Mouse (Mus musculus) retina, embryonic 14.5 days (tissue): Measurements from ENCODE around the gene Azgp1.
"Not testable (repeated sequence)": the region's sequence is repeated elsewhere in the genome, so short reads cannot be mapped to it uniquely, and the experiment has no call there.

Experiments
- DNase-seq: peaks from one replicate; pipeline ENCODE4 v3.0.0-alpha.2; 2015; ENCODE audit warnings: low spot score

The Azgp1 gene

GRCm38 (mm10) chr5:137981300-137981699, at the start of gene Azgp1:
Gene Azgp1, plus strand, starts transcription at chr5:137981520.
- DNase-seq, result no peak

- DNase-seq, result not testable (repeated sequence)
Measured at GRCm38 (mm10) chr5:137933934-137934333, 47.4 kb upstream of the Azgp1 start.

- no peak for DNase-seq
Measured at GRCm38 (mm10) chr5:137936486-137936885, 44.8 kb upstream of the Azgp1 start.

GRCm38 (mm10) chr5:137937238-137937637, 44.1 kb upstream of the Azgp1 start:
- no peak for DNase-seq

GRCm38 (mm10) chr5:137940948-137941347, 40.4 kb upstream of the Azgp1 start:
- no peak for DNase-seq

GRCm38 (mm10) chr5:137943133-137943532, 38.2 kb upstream of the Azgp1 start:
- no peak for DNase-seq

- DNase-seq, result no peak
Measured at GRCm38 (mm10) chr5:137947303-137947702, 34.0 kb upstream of the Azgp1 start.

- DNase-seq, result peak; percentile 8
Measured at GRCm38 (mm10) chr5:137951218-137951617, 30.1 kb upstream of the Azgp1 start.

- no peak for DNase-seq
Measured at GRCm38 (mm10) chr5:137956404-137956803, 24.9 kb upstream of the Azgp1 start.

GRCm38 (mm10) chr5:137962945-137963344, 18.4 kb upstream of the Azgp1 start, which contains the start of gene Gjc3:
Gene Gjc3, minus strand, starts transcription at chr5:137963098.
- DNase-seq, result no peak

- no peak for DNase-seq
Measured at GRCm38 (mm10) chr5:137966492-137966891, 14.8 kb upstream of the Azgp1 start.

- no peak for DNase-seq
Measured at GRCm38 (mm10) chr5:137973161-137973560, 8.2 kb upstream of the Azgp1 start.

- no peak for DNase-seq
Measured at GRCm38 (mm10) chr5:137973738-137974137, 7.6 kb upstream of the Azgp1 start.

- no peak for DNase-seq
Measured at GRCm38 (mm10) chr5:137974724-137975123, 6.6 kb upstream of the Azgp1 start.

GRCm38 (mm10) chr5:137975434-137975833, 5.9 kb upstream of the Azgp1 start:
- no peak for DNase-seq

GRCm38 (mm10) chr5:137977291-137977690, 4.0 kb upstream of the Azgp1 start:
- no peak for DNase-seq

GRCm38 (mm10) chr5:137979081-137979480, 2.2 kb upstream of the Azgp1 start:
- no peak for DNase-seq

- no peak for DNase-seq
Measured at GRCm38 (mm10) chr5:137986351-137986750, 5.0 kb downstream of the Azgp1 start.

GRCm38 (mm10) chr5:138009437-138009836, 28.1 kb downstream of the Azgp1 start:
- no peak for DNase-seq

- no peak for DNase-seq
Measured at GRCm38 (mm10) chr5:138012382-138012781, 31.1 kb downstream of the Azgp1 start.

GRCm38 (mm10) chr5:138016530-138016929, 35.2 kb downstream of the Azgp1 start:
- DNase-seq, result no peak

- DNase-seq, result no peak
Measured at GRCm38 (mm10) chr5:138016997-138017396, 35.7 kb downstream of the Azgp1 start.

GRCm38 (mm10) chr5:138019577-138019976, 38.3 kb downstream of the Azgp1 start:
- not testable (repeated sequence) for DNase-seq

GRCm38 (mm10) chr5:138020961-138021479, 39.7 kb downstream of the Azgp1 start, which contains the start of the genes Smok3a and Smok3b:
Gene Smok3a, plus strand, starts transcription at chr5:138021261.
Gene Smok3b, plus strand, starts transcription at chr5:138021429.
- not testable (repeated sequence) for DNase-seq
